Mouse (Mus musculus): ENCODE results near the gene Olfr543. TPM values are rescaled to one million over a fixed set of nuclear protein-coding genes. Genes with fewer than 3 reads are reported as not detected.

The Olfr543 gene
- polyA plus RNA-seq (2015; fragmentation: Illumina TruSeq; extraction: RNeasy Lipid Tissue Mini Kit (QIAGEN cat#74804); ENCODE audit: low read depth, low replicate concordance), result not detected

GRCm38 (mm10) chr7:102481579-102481978, at the start of gene Olfr543:
Olfr543 (minus strand) TSS chr7:102481679.

GRCm38 (mm10) chr7:102499473-102499872, 18.0 kb upstream of the Olfr543 start, which contains the start of gene Olfr545:
Olfr545 (minus strand) TSS chr7:102499573.

GRCm38 (mm10) chr7:102488161-102488560, 6.7 kb upstream of the Olfr543 start, which contains the start of gene Olfr544:
Olfr544 (minus strand) TSS chr7:102488313.

GRCm38 (mm10) chr7:102441657-102442391, 39.7 kb downstream of the Olfr543 start, which contains the start of gene Rrm1:
Rrm1 (plus strand) TSS chr7:102441695.

Other genes with a start within 250 kb of the Olfr543 start
- gene Rhog, start 225.6 kb downstream of the Olfr543 start, polyA plus RNA-seq (2015; fragmentation: Illumina TruSeq; extraction: RNeasy Lipid Tissue Mini Kit (QIAGEN cat#74804); ENCODE audit: low read depth, low replicate concordance), result 49.4 TPM
- gene Stim1, start 213.9 kb downstream of the Olfr543 start, polyA plus RNA-seq (2015; fragmentation: Illumina TruSeq; extraction: RNeasy Lipid Tissue Mini Kit (QIAGEN cat#74804); ENCODE audit: low read depth, low replicate concordance), result 58.6 TPM
- gene Rrm1, start 40.0 kb downstream of the Olfr543 start, polyA plus RNA-seq (2015; fragmentation: Illumina TruSeq; extraction: RNeasy Lipid Tissue Mini Kit (QIAGEN cat#74804); ENCODE audit: low read depth, low replicate concordance), result 15.0 TPM
- gene Olfr544, start 6.6 kb upstream of the Olfr543 start, polyA plus RNA-seq (2015; fragmentation: Illumina TruSeq; extraction: RNeasy Lipid Tissue Mini Kit (QIAGEN cat#74804); ENCODE audit: low read depth, low replicate concordance), result not detected
- gene Olfr545, start 17.9 kb upstream of the Olfr543 start, polyA plus RNA-seq (2015; fragmentation: Illumina TruSeq; extraction: RNeasy Lipid Tissue Mini Kit (QIAGEN cat#74804); ENCODE audit: low read depth, low replicate concordance), result not detected
- not detected for gene Olfr547, start 53.1 kb upstream of the Olfr543 start, polyA plus RNA-seq (2015; fragmentation: Illumina TruSeq; extraction: RNeasy Lipid Tissue Mini Kit (QIAGEN cat#74804); ENCODE audit: low read depth, low replicate concordance)
- not detected for gene Olfr548-ps1, start 59.2 kb upstream of the Olfr543 start, polyA plus RNA-seq (2015; fragmentation: Illumina TruSeq; extraction: RNeasy Lipid Tissue Mini Kit (QIAGEN cat#74804); ENCODE audit: low read depth, low replicate concordance)
- not detected for gene Olfr549, start 68.2 kb upstream of the Olfr543 start, polyA plus RNA-seq (2015; fragmentation: Illumina TruSeq; extraction: RNeasy Lipid Tissue Mini Kit (QIAGEN cat#74804); ENCODE audit: low read depth, low replicate concordance)
- 2.0 TPM for gene Trim21, start 83.8 kb upstream of the Olfr543 start, polyA plus RNA-seq (2015; fragmentation: Illumina TruSeq; extraction: RNeasy Lipid Tissue Mini Kit (QIAGEN cat#74804); ENCODE audit: low read depth, low replicate concordance)
- gene Olfr550, start 89.8 kb upstream of the Olfr543 start, polyA plus RNA-seq (2015; fragmentation: Illumina TruSeq; extraction: RNeasy Lipid Tissue Mini Kit (QIAGEN cat#74804); ENCODE audit: low read depth, low replicate concordance), result not detected
- not detected for gene Olfr551, start 110.2 kb upstream of the Olfr543 start, polyA plus RNA-seq (2015; fragmentation: Illumina TruSeq; extraction: RNeasy Lipid Tissue Mini Kit (QIAGEN cat#74804); ENCODE audit: low read depth, low replicate concordance)
- gene Olfr552, start 116.1 kb upstream of the Olfr543 start, polyA plus RNA-seq (2015; fragmentation: Illumina TruSeq; extraction: RNeasy Lipid Tissue Mini Kit (QIAGEN cat#74804); ENCODE audit: low read depth, low replicate concordance), result not detected
- gene Olfr553, start 136.5 kb upstream of the Olfr543 start, polyA plus RNA-seq (2015; fragmentation: Illumina TruSeq; extraction: RNeasy Lipid Tissue Mini Kit (QIAGEN cat#74804); ENCODE audit: low read depth, low replicate concordance), result not detected
- not detected for gene Olfr554, start 156.8 kb upstream of the Olfr543 start, polyA plus RNA-seq (2015; fragmentation: Illumina TruSeq; extraction: RNeasy Lipid Tissue Mini Kit (QIAGEN cat#74804); ENCODE audit: low read depth, low replicate concordance)
- gene Olfr555, start 177.1 kb upstream of the Olfr543 start, polyA plus RNA-seq (2015; fragmentation: Illumina TruSeq; extraction: RNeasy Lipid Tissue Mini Kit (QIAGEN cat#74804); ENCODE audit: low read depth, low replicate concordance), result not detected
- not detected for gene Olfr556, start 183.2 kb upstream of the Olfr543 start, polyA plus RNA-seq (2015; fragmentation: Illumina TruSeq; extraction: RNeasy Lipid Tissue Mini Kit (QIAGEN cat#74804); ENCODE audit: low read depth, low replicate concordance)
- gene Trim68, start 205.6 kb upstream of the Olfr543 start, polyA plus RNA-seq (2015; fragmentation: Illumina TruSeq; extraction: RNeasy Lipid Tissue Mini Kit (QIAGEN cat#74804); ENCODE audit: low read depth, low replicate concordance), result 6.1 TPM
- gene Olfr557, start 214.2 kb upstream of the Olfr543 start, polyA plus RNA-seq (2015; fragmentation: Illumina TruSeq; extraction: RNeasy Lipid Tissue Mini Kit (QIAGEN cat#74804); ENCODE audit: low read depth, low replicate concordance), result not detected
- 1.0 TPM for gene Olfr558, start 220.5 kb upstream of the Olfr543 start, polyA plus RNA-seq (2015; fragmentation: Illumina TruSeq; extraction: RNeasy Lipid Tissue Mini Kit (QIAGEN cat#74804); ENCODE audit: low read depth, low replicate concordance)
- not detected for gene Olfr33, start 237.4 kb upstream of the Olfr543 start, polyA plus RNA-seq (2015; fragmentation: Illumina TruSeq; extraction: RNeasy Lipid Tissue Mini Kit (QIAGEN cat#74804); ENCODE audit: low read depth, low replicate concordance)
- not detected for gene Olfr559, start 245.8 kb upstream of the Olfr543 start, polyA plus RNA-seq (2015; fragmentation: Illumina TruSeq; extraction: RNeasy Lipid Tissue Mini Kit (QIAGEN cat#74804); ENCODE audit: low read depth, low replicate concordance)